Mouse (Mus musculus): ENCODE measurements around the gene Ccdc149. TPM values are rescaled to one million over a fixed set of nuclear protein-coding genes. Genes with fewer than 3 reads are reported as not detected.

Ccdc149 gene
- total RNA-seq, 2 experiments from 2014 or later, result 5.3 to 6.9 TPM

- intact Hi-C loops (cut with DNase I), result no loop called here
- no peak for DNase-seq
Observed at GRCm38 (mm10) chr5:52457154-52457553, 14.2 kb downstream of the Ccdc149 start.

GRCm38 (mm10) chr5:52450821-52451220 is 20.5 kb downstream of the Ccdc149 start:
- DNase-seq, result no peak
- intact Hi-C loops (cut with DNase I), result no loop called here

GRCm38 (mm10) chr5:52449187-52449586 is 22.1 kb downstream of the Ccdc149 start:
- no peak for DNase-seq
- intact Hi-C loops (cut with DNase I), result no loop called here

DNA sequence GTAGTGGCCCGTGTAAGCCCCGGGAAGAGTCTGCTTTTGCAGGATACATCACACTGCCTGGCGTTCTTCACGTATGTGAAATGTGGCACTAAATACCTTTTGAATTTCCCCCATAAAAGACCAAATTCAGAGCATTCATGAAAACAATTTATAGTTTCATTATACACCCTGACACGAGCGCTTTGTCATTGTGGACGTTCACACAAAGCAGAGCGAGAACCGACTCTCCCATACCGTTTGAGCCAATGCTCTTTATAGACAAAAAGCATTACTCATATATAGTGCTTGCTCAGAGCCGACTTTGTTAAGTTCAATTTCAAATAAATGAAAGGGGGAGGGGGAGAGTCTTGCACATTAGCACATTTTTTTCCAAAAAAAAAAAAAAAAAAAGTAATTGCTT is 31.0 kb downstream of the Ccdc149 start:
- intact Hi-C loops (cut with DNase I), result no loop called here

GRCm38 (mm10) chr5:52438946-52439345 is 32.4 kb downstream of the Ccdc149 start:
- no peak for DNase-seq
- intact Hi-C loops (cut with DNase I), result no loop called here

More for the DNA sequence above, 31.0 kb downstream of the Ccdc149 start:
- DNase-seq, result no peak

GRCm38 (mm10) chr5:52435533-52435932 is 35.8 kb downstream of the Ccdc149 start:
- intact Hi-C loops (cut with DNase I), result no loop called here

DNA sequence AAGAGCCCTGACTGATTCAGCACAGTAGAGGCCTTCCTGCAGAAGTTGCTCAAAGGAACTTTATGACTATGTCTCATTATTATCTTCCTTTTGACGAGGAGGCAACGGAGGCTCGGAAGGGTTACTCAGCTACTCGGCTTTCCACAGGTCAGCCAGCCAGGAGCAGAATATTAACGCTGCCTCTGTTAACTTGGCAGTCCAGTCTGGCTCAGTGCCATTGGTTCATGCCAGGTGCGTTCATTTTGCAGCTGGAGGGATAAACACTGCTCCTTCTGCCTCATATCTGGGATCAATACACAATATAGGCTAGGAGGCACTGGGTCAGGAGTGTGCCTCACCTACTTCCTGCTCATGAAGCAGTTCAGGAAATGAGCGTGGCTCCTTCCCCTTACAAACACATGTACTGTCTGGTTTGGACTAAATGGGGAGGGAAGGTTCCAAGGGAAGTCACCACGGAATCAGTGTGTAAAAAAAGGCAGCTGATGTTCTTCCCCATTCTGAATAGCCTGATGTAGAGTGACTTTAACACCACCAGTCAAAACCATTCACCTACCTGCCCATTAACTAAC is 40.0 kb downstream of the Ccdc149 start:
- intact Hi-C loops (cut with DNase I), result no loop called here
- DNase-seq, result peak; percentile 8 to 23

More at GRCm38 (mm10) chr5:52435533-52435932, 35.8 kb downstream of the Ccdc149 start:
- no peak for DNase-seq

DNA sequence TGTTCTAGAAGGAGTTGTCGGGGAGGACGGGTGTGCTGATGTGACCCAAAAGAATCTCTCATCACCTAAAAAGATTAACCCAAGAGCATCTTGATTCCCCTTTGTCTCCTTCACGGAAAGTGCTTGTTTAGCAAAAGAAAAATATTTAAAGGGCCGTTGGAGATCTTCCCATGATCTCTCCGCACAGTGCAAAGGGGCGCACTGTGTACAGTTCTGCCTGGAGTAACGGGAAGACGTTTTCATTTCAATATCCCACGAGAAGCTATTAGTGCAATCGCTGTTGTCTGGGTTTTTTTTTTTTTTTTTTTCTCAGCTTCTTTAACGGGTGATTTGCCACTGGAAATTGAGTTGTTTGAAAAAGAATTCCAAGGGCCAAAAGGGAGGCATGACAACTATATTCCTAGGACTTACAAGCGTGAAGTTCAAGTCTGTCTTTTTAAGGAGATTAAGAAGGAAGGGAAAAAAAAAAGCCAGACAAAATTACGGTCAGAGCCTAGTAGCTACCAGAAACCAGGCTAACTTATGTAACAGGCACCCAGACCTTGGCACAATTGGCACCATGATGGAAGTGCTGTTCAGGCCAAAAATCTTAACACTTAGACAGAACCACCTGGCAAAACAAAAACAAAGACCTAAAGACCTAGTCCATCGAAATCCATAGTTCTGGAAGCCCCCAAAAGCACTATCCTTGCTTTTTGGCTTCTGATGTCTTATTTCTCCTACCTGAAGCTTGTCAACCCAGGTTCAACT is 41.4 kb downstream of the Ccdc149 start:
- intact Hi-C loops (cut with DNase I), result no loop called here

DNA sequence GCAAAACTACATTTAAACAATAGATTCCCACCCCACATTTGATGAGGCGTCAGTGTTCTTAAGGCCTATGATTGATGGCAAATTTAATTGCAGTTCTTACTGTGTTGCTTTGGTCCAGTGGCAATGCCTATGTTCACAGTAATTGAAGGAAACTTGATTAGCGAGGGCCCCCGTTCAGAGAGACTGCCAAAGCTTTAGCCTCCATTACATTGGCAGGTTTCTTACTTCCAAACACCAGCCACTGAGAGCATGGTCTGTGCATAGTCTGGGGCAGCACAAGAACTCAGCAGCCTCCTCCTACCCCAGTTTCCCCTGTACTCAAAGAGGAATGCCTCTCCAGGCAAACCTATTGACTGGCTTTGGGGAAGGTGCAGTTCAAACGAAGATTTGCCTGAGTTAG is 42.7 kb downstream of the Ccdc149 start:
- no peak for DNase-seq
- intact Hi-C loops (cut with DNase I), result no loop called here

More for the DNA sequence above, 41.4 kb downstream of the Ccdc149 start:
- no peak for DNase-seq

GRCm38 (mm10) chr5:52425819-52426218 is 45.5 kb downstream of the Ccdc149 start:
- intact Hi-C loops (cut with DNase I), result no loop called here
- DNase-seq, result no peak

DNA sequence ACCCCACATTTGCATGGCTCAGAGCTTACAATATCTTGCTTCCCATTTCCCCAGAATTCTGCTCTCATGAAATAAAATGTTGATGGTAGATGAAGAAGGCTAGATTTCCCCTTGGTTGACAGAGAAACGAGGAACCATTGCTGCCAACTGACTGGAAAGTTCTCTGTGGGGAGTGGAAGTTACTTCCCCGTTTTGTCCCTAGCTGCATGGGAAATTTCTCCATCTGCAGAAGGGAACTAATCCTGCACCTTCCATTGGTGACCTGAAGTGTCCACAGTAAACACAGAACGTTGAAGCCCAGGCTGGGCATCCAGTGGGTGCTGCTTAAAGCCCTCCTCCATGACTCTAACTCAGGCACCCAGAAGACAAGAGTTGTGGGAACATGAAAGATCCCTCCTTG is 47.4 kb downstream of the Ccdc149 start:
- DNase-seq, result no peak
- intact Hi-C loops (cut with DNase I), result no loop called here

DNA sequence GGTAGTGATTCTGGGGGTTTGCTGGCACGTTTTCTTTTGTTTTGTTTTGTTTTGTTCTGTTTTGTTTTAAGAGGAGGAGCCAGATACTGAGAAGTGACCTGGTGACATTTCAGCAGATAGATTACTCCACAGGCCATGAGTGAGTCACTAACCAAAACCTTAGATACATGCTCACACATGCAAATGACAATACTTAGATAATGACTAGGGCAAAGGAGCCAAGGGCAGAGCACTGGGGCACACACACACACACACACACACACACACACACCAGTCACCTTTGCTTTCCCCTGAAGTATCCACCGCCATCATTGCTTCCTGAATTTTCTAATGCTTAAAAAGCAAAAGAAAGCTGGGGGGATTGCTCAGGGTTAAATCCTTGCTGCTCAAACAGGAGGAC is 54.8 kb downstream of the Ccdc149 start:
- intact Hi-C loops (cut with DNase I), result no loop called here
- DNase-seq, result no peak

DNA sequence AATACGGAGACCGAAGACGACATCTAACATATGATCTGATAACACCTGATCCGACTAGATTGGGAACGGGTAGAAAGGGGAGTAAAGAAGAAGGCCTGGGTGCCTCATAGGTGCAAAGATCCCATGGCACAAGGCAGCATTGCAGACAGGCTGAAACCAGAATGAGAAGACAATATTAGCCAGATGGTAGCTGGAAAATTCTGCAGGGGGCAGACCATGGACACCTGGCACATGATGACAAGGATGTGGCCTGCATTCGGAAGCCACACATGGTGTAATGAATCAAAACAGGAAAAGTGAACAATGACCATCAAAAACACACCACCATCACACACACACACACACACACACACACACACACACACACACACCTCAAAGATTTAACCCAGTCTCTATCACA is 55.4 kb downstream of the Ccdc149 start:
- intact Hi-C loops (cut with DNase I), result no loop called here
- no peak for DNase-seq

GRCm38 (mm10) chr5:52415193-52415592 is 56.1 kb downstream of the Ccdc149 start:
- intact Hi-C loops (cut with DNase I), result no loop called here
- no peak for DNase-seq

DNA sequence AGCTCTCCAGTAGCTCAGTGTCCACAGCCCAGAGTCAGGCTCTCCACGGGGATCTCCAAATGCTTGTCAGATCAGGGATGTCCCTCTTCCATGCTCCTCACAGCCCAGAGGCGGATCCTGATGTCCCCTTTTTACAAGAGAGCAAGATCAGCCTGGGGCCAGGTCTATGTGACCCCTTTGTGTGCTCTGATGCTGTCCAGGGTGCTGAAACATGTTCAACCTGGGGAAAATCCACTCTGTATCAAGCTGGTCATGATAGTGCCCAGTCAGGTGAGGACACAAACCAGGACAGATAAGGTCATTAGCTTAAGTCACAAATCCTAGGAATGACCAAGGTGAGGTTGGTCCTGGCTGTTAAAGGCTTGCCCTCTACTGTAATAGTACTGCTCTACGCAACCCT is 59.8 kb downstream of the Ccdc149 start:
- peak; percentile 4 to 34 for DNase-seq
- intact Hi-C loops (cut with DNase I), result no loop called here

DNA sequence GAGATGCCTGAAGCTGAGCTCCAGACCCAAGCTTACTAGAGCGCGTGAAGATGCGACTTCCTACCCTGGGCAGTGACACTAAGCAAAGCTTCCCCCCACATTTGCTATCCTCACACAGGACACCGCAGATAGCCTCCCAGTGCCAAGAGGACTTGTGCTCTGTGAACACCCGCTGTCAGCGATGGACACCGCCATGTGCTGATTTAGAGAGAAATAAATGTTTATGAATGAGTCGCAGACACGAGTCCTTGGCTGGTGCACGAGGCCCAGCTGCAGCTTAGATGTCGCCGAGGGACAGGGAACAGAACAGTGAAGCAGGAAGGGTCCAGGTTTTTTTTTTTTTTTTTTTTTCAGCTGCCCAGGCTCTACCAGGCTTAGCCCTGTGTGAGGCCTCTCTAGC is 61.1 kb downstream of the Ccdc149 start:
- DNase-seq, result no peak
- intact Hi-C loops (cut with DNase I), result no loop called here

DNA sequence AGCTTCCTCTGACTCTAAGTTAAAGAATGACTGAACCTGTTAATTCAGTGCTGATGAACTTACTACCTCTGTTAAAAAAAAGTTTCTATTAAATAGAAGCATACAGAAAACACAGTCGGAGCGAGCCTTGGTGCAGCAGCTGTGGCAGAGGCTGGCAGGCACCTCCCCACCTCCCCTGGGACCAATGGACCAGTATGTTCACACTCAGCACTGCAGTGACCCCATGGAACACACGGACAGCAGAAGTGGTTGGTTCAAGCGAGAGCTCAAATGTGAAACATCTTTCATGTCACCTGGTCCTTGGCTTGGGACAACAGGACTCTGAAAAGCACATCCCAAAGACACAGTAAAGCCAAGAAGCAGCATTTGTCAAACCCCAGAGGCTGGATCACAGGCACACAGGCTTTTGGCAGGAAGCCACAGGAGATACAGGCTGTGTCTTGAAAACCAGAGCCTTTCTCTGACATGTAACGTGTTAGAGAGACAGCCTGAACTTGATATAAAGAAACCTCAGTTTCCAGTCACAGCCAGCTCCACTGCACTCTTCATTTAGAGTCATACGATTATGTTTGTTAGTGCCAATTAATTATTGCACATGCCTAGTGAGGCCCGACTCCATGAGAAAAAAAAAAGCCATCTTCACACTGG is 62.5 kb downstream of the Ccdc149 start:
- intact Hi-C loops (cut with DNase I), result no loop called here
- DNase-seq, result no peak

DNA sequence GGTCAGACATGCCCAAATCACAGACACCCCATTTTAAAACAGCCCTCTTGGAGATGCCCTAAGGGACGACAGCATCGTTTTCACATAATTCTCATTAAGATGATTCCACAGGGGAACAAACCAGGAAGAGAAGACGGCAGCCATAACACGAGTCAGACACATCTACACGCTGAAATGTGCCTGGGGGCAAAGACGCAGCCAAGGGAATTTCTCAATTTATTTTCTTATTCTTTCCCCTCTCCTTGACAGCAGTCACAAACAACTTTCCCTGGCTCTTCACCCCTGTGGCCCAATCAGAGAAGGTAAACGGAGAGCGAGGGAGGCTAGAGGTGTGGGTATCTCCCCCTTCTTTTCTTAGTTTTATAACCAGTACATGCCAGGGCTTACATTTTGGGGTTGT is 66.9 kb downstream of the Ccdc149 start:
- intact Hi-C loops (cut with DNase I), result no loop called here
- DNase-seq, result no peak

- no peak for DNase-seq
- intact Hi-C loops (cut with DNase I), result no loop called here
Observed at GRCm38 (mm10) chr5:52393756-52394155, 77.6 kb downstream of the Ccdc149 start.

GRCm38 (mm10) chr5:52391471-52391870 is 79.8 kb downstream of the Ccdc149 start:
- no peak for DNase-seq
- intact Hi-C loops (cut with DNase I), result no loop called here

DNA sequence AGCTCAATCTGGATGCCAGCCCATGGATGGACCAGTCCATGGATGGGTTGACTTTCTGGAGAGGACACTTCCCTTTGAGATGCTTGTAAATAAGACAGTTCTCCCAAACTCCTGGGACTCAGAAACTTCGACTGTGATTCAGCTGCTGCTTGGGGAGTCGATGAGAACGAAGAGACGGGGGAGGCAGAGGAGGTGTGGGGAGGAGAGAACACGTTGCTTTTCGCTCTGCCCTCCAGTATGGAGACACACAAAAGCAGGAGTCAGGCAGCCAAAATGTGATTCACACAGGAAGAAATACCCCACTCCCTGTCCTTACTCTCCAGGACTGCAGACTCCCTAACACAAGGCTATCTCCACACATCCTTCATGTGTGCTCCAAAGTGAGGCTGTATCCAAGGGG is 80.9 kb downstream of the Ccdc149 start:
- DNase-seq, result no peak
- intact Hi-C loops (cut with DNase I), result no loop called here

Data from heart, postnatal 14 days (tissue).